In the genomic region with DNA sequence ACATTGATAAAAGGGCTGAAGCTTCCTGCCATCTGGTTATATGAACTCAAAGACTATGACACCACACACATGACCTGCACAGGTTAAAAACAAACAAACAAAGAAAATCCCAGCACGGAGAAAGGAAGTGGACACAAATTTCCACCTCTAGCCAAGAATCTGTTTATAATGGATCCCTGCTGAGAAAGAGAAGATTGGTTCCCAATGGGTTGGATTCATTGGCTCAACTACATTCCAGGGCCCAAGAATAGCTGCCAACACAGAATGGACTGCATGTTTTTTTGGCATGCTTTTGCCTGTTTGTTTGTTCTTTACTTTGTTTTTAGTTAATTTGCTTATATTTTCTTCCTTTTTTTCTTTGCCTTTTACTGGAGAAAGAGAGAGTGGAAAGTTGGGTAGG, we compare ENCODE assay signal across 28 mouse cellular contexts.
"Had no signal": no experiment of that assay in that cellular context is flagged by ENCODE, and none has a peak within 500 bp of the region (broad histone marks: within the 10 kb centered on the region; RNA-seq: fewer than 3 reads in every experiment).

No protein-coding gene starts in this region.

- H3K9ac ChIP-seq: heart, embryonic 12.5 days; hindbrain, embryonic 12.5 days; hindbrain, embryonic 14.5 days; intestine, embryonic 15.5 days; limb, embryonic 12.5 days; liver, embryonic 13.5 days; liver, embryonic 15.5 days; liver, postnatal 0 days had no signal

- H3K4me2 ChIP-seq: heart, embryonic 12.5 days; hindbrain, embryonic 12.5 days; hindbrain, embryonic 14.5 days; intestine, embryonic 15.5 days; limb, embryonic 12.5 days; liver, embryonic 13.5 days; liver, embryonic 15.5 days had no signal

- H3K27ac ChIP-seq: gastrocnemius, adult 2 months; heart, embryonic 10.5 days; hindbrain, embryonic 10.5 days; hindbrain, embryonic 12.5 days; hindbrain, embryonic 14.5 days; intestine, embryonic 15.5 days; layer of hippocampus, adult 2 months; left cerebral cortex, adult 2 months; limb, embryonic 10.5 days; limb, embryonic 12.5 days; liver, embryonic 13.5 days; liver, embryonic 15.5 days had no signal

- H3K4me1 ChIP-seq: heart, embryonic 10.5 days; heart, embryonic 12.5 days; hindbrain, embryonic 10.5 days; hindbrain, embryonic 12.5 days; intestine, embryonic 15.5 days; limb, embryonic 10.5 days; limb, embryonic 12.5 days; liver, embryonic 13.5 days; liver, embryonic 15.5 days had no signal

- H3K9me3 ChIP-seq: heart, embryonic 10.5 days; heart, embryonic 12.5 days; hindbrain, embryonic 10.5 days; hindbrain, embryonic 12.5 days; intestine, embryonic 15.5 days; limb, embryonic 10.5 days; limb, embryonic 12.5 days; liver, embryonic 13.5 days; liver, embryonic 15.5 days had no signal

- ATAC-seq: hindbrain, embryonic 16.5 days; inflammation-experienced regulatory T-cells, adult 6 months; intestine, embryonic 15.5 days; liver, postnatal 0 days had no signal

- DNase-seq: gastrocnemius, adult 2 months; gastrocnemius, postnatal 10 days; gastrocnemius, postnatal 25 days; heart, adult 18-20 months; heart, postnatal 10 days; heart, postnatal 4 days; kidney, adult 11 months; kidney, adult 2 months; kidney, adult 9 months; kidney, postnatal 10 days; kidney, postnatal 25 days; kidney, postnatal 4 days; liver; liver, embryonic 13.5 days; liver, postnatal 0 days had no signal

- H3K27me3 ChIP-seq: heart, embryonic 12.5 days; hindbrain, embryonic 12.5 days; intestine, embryonic 15.5 days; limb, embryonic 12.5 days; liver, embryonic 13.5 days; liver, embryonic 15.5 days had no signal

- H3K4me3 ChIP-seq: gastrocnemius, adult 2 months; heart, embryonic 10.5 days; heart, embryonic 12.5 days; hindbrain, embryonic 10.5 days; hindbrain, embryonic 12.5 days; intestine, embryonic 15.5 days; layer of hippocampus, adult 2 months; left cerebral cortex, adult 2 months; limb, embryonic 10.5 days; limb, embryonic 12.5 days; liver, embryonic 13.5 days; liver, embryonic 15.5 days had no signal

- H3K36me3 ChIP-seq: heart, embryonic 10.5 days; heart, embryonic 12.5 days; hindbrain, embryonic 10.5 days; hindbrain, embryonic 12.5 days; intestine, embryonic 15.5 days; limb, embryonic 10.5 days; limb, embryonic 12.5 days; liver, embryonic 13.5 days; liver, embryonic 15.5 days had no signal
